Mouse (Mus musculus) MEL (cell line): ENCODE results near the gene Rec8. TPM values are rescaled to one million over a fixed set of nuclear protein-coding genes. Genes with fewer than 3 reads are reported as not detected.

Experiments used
- DNase-seq: peaks from one replicate; pipeline ENCODE4 v3.0.0; 2011; ENCODE audit warnings: low read depth, low spot score
- H3K27ac ChIP-seq: 2 replicates; pipeline ENCODE4 v1.5.1; 2012; ENCODE audit warnings: low read depth, mild to moderate bottlenecking, control low read depth, low read length, moderate library complexity; ENCODE audit not compliant: control insufficient read depth
- H3K27me3 ChIP-seq, 2 experiments: fragments of 150-350 bp in 1 of 2; sonication (generic) in 1 of 2; 2 replicates each; pipeline ENCODE4 v1.6.1; 2012; ENCODE audit warnings: low read length in 2 of 2, mild to moderate bottlenecking in 2 of 2, improper control_type of control experiment in 1 of 2, moderate library complexity in 1 of 2; ENCODE audit not compliant: insufficient read depth in 2 of 2, control insufficient read depth in 1 of 2
- H3K36me3 ChIP-seq, 2 experiments: 2 replicates each; pipeline ENCODE4 v1.6.1; 2012 to 2014; ENCODE audit warnings: low read length in 2 of 2, improper control_type of control experiment in 1 of 2, inconsistent platforms in 1 of 2, mild to moderate bottlenecking in 1 of 2; ENCODE audit not compliant: insufficient read depth in 2 of 2, control insufficient read depth in 1 of 2
- H3K4me1 ChIP-seq, 2 experiments: fragments of 150-350 bp in 1 of 2; sonication (generic) in 1 of 2; 2 replicates each; pipeline ENCODE4 v1.6.1; 2012; ENCODE audit warnings: low read length in 2 of 2, improper control_type of control experiment in 1 of 2, mild to moderate bottlenecking in 1 of 2; ENCODE audit not compliant: insufficient read depth in 2 of 2, control insufficient read depth in 1 of 2
- H3K4me3 ChIP-seq, 2 experiments: fragments of 150-350 bp in 1 of 2; sonication (generic) in 1 of 2; 2 replicates each; pipeline ENCODE4 v1.5.1; 2012; ENCODE audit warnings: low read depth in 2 of 2, low read length in 2 of 2, mild to moderate bottlenecking in 2 of 2, moderate library complexity in 2 of 2, control low read depth in 1 of 2, improper control_type of control experiment in 1 of 2; ENCODE audit not compliant: control insufficient read depth in 1 of 2, insufficient read depth in 1 of 2
- H3K79me2 ChIP-seq: 2 replicates; pipeline ENCODE4 v1.6.1; 2012; ENCODE audit warnings: mild to moderate bottlenecking, low read length, moderate library complexity; ENCODE audit not compliant: control insufficient read depth, poor library complexity, insufficient read depth
- H3K9ac ChIP-seq: 2 replicates; pipeline ENCODE4 v1.6.1; 2012; ENCODE audit warnings: low read depth, mild to moderate bottlenecking, control low read depth, low read length, moderate library complexity; ENCODE audit not compliant: control insufficient read depth, poor library complexity, severe bottlenecking
- H3K9me3 ChIP-seq: fragments of 150-350 bp; sonication (generic); replicated peaks from 2 replicates; pipeline ENCODE4 v1.6.1; 2012; ENCODE audit warnings: mild to moderate bottlenecking, low read length, improper control_type of control experiment, moderate library complexity; ENCODE audit not compliant: insufficient read depth
- CHD2 ChIP-seq: IDR thresholded peaks from 2 replicates; pipeline ENCODE4 v1.6.1; 2011; ENCODE audit warnings: low read length, improper control_type of control experiment
- E2F4 ChIP-seq: IDR thresholded peaks from 2 replicates; pipeline ENCODE4 v1.6.1; 2011; ENCODE audit warnings: low read depth, low read length, improper control_type of control experiment, borderline replicate concordance
- ELF1 ChIP-seq: IDR thresholded peaks from 2 replicates; pipeline ENCODE4 v1.6.1; 2014; ENCODE audit warnings: low read depth, mild to moderate bottlenecking, inconsistent platforms, low read length, improper control_type of control experiment, moderate library complexity
- EP300 ChIP-seq, 2 experiments: IDR thresholded peaks; 2 replicates each; pipeline ENCODE4 v1.6.1; 2011; ENCODE audit warnings: improper control_type of control experiment in 2 of 2, low read length in 2 of 2, low read depth in 1 of 2, mild to moderate bottlenecking in 1 of 2
- ETS1 ChIP-seq: IDR thresholded peaks from 2 replicates; pipeline ENCODE4 v1.6.1; 2012; ENCODE audit warnings: low read depth, mild to moderate bottlenecking, inconsistent platforms, low read length, improper control_type of control experiment, moderate library complexity
- GABPA ChIP-seq: IDR thresholded peaks from 2 replicates; pipeline ENCODE4 v1.6.1; 2012; ENCODE audit warnings: low read depth, mild to moderate bottlenecking, inconsistent platforms, low read length, improper control_type of control experiment, moderate library complexity
- JUND ChIP-seq: IDR thresholded peaks from 2 replicates; pipeline ENCODE4 v1.6.1; 2011; ENCODE audit warnings: low read depth, mild to moderate bottlenecking, improper control_type of control experiment, low read length
- KAT2A ChIP-seq: conservative IDR thresholded peaks from 2 replicates; pipeline ENCODE4 v1.6.1; 2012; ENCODE audit warnings: low read depth, low read length, improper control_type of control experiment, inconsistent platforms
- MAFK ChIP-seq: IDR thresholded peaks from 2 replicates; pipeline ENCODE4 v1.6.1; 2011; ENCODE audit warnings: low read depth, mild to moderate bottlenecking, low read length, improper control_type of control experiment, borderline replicate concordance
- MEF2A ChIP-seq: IDR thresholded peaks from 2 replicates; pipeline ENCODE4 v1.6.1; 2014; ENCODE audit warnings: low read depth, mild to moderate bottlenecking, inconsistent platforms, low read length, improper control_type of control experiment; ENCODE audit not compliant: poor library complexity, insufficient replicate concordance, severe bottlenecking; ENCODE audit errors: extremely low read depth
- MXI1 ChIP-seq: IDR thresholded peaks from 2 replicates; pipeline ENCODE4 v1.6.1; 2011; ENCODE audit warnings: mild to moderate bottlenecking, low read depth, low read length, improper control_type of control experiment
- MYC ChIP-seq: IDR thresholded peaks from 2 replicates; pipeline ENCODE4 v1.6.1; 2011; ENCODE audit warnings: low read depth, mild to moderate bottlenecking, low read length, improper control_type of control experiment, moderate library complexity
- NELFE ChIP-seq: IDR thresholded peaks from 2 replicates; pipeline ENCODE4 v1.6.1; 2011; ENCODE audit warnings: low read depth, low read length, improper control_type of control experiment
- POLR2AphosphoS5 ChIP-seq: IDR thresholded peaks from 2 replicates; pipeline ENCODE4 v1.6.1; 2012; ENCODE audit warnings: low read depth, borderline replicate concordance, mild to moderate bottlenecking, inconsistent platforms, low read length, moderate library complexity, mixed read lengths
- SIN3A ChIP-seq: IDR thresholded peaks from 2 replicates; pipeline ENCODE4 v1.6.1; 2012; ENCODE audit warnings: low read length, improper control_type of control experiment, inconsistent platforms
- TAL1 ChIP-seq: IDR thresholded peaks from 2 replicates; pipeline ENCODE4 v1.6.1; 2012; ENCODE audit warnings: mild to moderate bottlenecking, inconsistent platforms, low read length, moderate library complexity, mixed read lengths
- TBP ChIP-seq: IDR thresholded peaks from 2 replicates; pipeline ENCODE4 v1.8.0; 2011; ENCODE audit warnings: low read depth, low read length, improper control_type of control experiment
- TCF12 ChIP-seq: IDR thresholded peaks from 2 replicates; pipeline ENCODE4 v1.6.1; 2014; ENCODE audit warnings: low read depth, mild to moderate bottlenecking, inconsistent platforms, low read length, improper control_type of control experiment, moderate library complexity
- UBTF ChIP-seq: IDR thresholded peaks from 2 replicates; pipeline ENCODE4 v1.6.1; 2012; ENCODE audit warnings: low read depth, mild to moderate bottlenecking, inconsistent platforms, low read length, improper control_type of control experiment, moderate library complexity, borderline replicate concordance; ENCODE audit not compliant: insufficient read depth
- USF1 ChIP-seq: IDR thresholded peaks from 2 replicates; pipeline ENCODE4 v1.6.1; 2014; ENCODE audit warnings: low read depth, mild to moderate bottlenecking, inconsistent platforms, low read length, improper control_type of control experiment, moderate library complexity
- USF2 ChIP-seq, 2 experiments: IDR thresholded peaks; 2 replicates each; pipeline ENCODE4 v1.6.1; 2011 to 2012; ENCODE audit warnings: improper control_type of control experiment in 2 of 2, low read length in 2 of 2, borderline replicate concordance in 1 of 2, inconsistent platforms in 1 of 2, low read depth in 1 of 2, mild to moderate bottlenecking in 1 of 2; ENCODE audit not compliant: insufficient read depth in 1 of 2
- ZKSCAN1 ChIP-seq: IDR thresholded peaks from 2 replicates; pipeline ENCODE4 v1.6.1; 2012; ENCODE audit warnings: low read depth, mild to moderate bottlenecking, inconsistent platforms, low read length, improper control_type of control experiment, moderate library complexity
- ZMIZ1 ChIP-seq: IDR thresholded peaks from 2 replicates; pipeline ENCODE4 v1.6.1; 2012; ENCODE audit warnings: low read depth, mild to moderate bottlenecking, inconsistent platforms, low read length, improper control_type of control experiment, moderate library complexity
- polyA plus RNA-seq, 2 experiments: library from polyadenylated mRNA; stranded (reverse) in 1 of 2; unstranded in 1 of 2; fragments of >175 nt in 1 of 2; fragments of >200 nt in 1 of 2; gene quantifications; 2 replicates each; pipeline versions ENCODE4 v1.2.1 to v1.2.4; 2012; ENCODE audit warnings: low replicate concordance in 2 of 2, low read depth in 1 of 2; ENCODE audit not compliant: insufficient read length in 2 of 2, insufficient read depth in 1 of 2, missing spikeins in 1 of 2
- total RNA-seq: library from RNA; depleted of rRNA; stranded (reverse); fragments of 300-350 nt; gene quantifications from 2 replicates; pipeline ENCODE4 v1.2.3, GENCODE M21; 2012

Rec8 gene
- total and polyA plus RNA-seq, 3 experiments = 1.5 to 2.5 TPM; not detected in 1

GRCm38 (mm10) chr14:55656935-55657334, 39.1 kb downstream of the Rec8 start:
- DNase-seq = no peak
- Histone ChIP-seq H3K4me3 (no peak overlapping the region), H3K27me3 (no peaks in the 10 kb centered on the region)
- TF ChIP-seq USF2 (IDR thresholded peaks at IDR 0.05; ENCODE audit: borderline replicate concordance in 1 of 2, insufficient read depth in 1 of 2, low read depth in 1 of 2, low read length in 2 of 2) (no peak), ZMIZ1 (no peak), ETS1 (no peak), CHD2 (no peak), POLR2AphosphoS5 (no peak)
- TF ChIP-seq, all 39 proteins: peak for 0
- no peak overlapping the region for H3K9ac ChIP-seq
- no peaks in the 10 kb centered on the region; the same call in 1 of the 2 replicates for H3K79me2 ChIP-seq
- H3K27ac ChIP-seq = no peak overlapping the region
- peaks cover 0 to 11% of the 10 kb centered on the region in 2 experiments; a peak in 3 of 4 replicates for H3K36me3 ChIP-seq
- no peaks in the 10 kb centered on the region for H3K9me3 ChIP-seq
- H3K4me1 ChIP-seq = peaks cover 3 to 14% of the 10 kb centered on the region in 2 experiments

- Histone ChIP-seq H3K27me3 (no peaks in the 10 kb centered on the region), H3K27ac (no peak overlapping the region), H3K36me3 (peaks cover 3 to 11% of the 10 kb centered on the region in 2 experiments; a peak in 3 of 4 replicates), H3K4me3 (no peak overlapping the region), H3K79me2 (no peaks in the 10 kb centered on the region; the same call in 1 of the 2 replicates), H3K9me3 (no peaks in the 10 kb centered on the region), H3K9ac (no peak overlapping the region), H3K4me1 (peaks cover 3 to 14% of the 10 kb centered on the region in 2 experiments)
- no peak for TF ChIP-seq GABPA
- no peak for TF ChIP-seq CHD2
- TF ChIP-seq EP300 (IDR thresholded peaks at IDR 0.05; ENCODE audit: low read depth in 1 of 2, low read length in 2 of 2) = no peak
- TF ChIP-seq TCF12 = no peak
- no peak for TF ChIP-seq JUND
- no peak for TF ChIP-seq TBP
- no peak for TF ChIP-seq KAT2A
- no peak for TF ChIP-seq POLR2AphosphoS5
- no peak for DNase-seq
Measured at GRCm38 (mm10) chr14:55658011-55658410, 40.2 kb downstream of the Rec8 start.

DNA sequence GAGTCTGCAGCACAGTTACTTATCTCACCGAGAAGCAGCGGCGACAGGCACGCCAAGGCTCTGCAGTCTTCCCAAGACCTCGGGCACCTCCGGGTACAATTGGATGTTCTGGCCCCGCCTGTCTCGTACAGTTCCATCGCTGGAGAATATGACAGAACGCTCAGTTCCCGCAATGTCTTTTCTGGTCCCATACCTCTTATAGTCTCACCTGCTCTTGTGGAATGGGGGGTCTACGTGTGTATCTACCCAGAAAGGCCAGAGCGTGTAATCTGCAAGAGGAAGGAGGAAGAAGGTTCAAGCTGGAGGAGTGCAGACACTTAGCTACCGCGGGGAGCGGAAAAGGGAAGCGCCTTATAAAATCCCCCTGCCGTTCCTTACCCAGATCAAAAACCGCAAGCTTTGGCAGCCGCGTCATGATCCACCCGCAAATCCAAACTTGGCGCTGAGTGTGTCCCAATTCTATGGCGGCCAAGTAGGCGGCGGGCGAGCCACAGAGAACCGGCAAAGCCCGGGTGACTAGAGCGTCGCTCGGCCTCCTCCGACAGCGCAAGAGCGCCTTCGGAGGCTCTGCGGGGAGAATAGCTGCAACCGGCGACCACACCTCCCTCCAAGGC, 42.2 kb downstream of the Rec8 start, which contains the start of gene Mdp1:
Gene Mdp1 (minus strand): TSS at position 549 of the 614 bp plus-strand sequence.
- DNase-seq = peak; percentile 91
- H3K27me3 ChIP-seq = no peaks in the 10 kb centered on the region
- H3K27ac ChIP-seq = peak within 1 kb of the TSS; percentile 85
- peak within 1 kb of the TSS; percentile 69 to 89 for H3K4me3 ChIP-seq
- H3K9me3 ChIP-seq = no peaks in the 10 kb centered on the region
- H3K4me1 ChIP-seq = peaks cover 3 to 14% of the 10 kb centered on the region in 2 experiments
- H3K9ac ChIP-seq = peak within 1 kb of the TSS; percentile 67
- H3K36me3 ChIP-seq = peaks cover 3 to 11% of the 10 kb centered on the region in 2 experiments; a peak in 3 of 4 replicates
- H3K79me2 ChIP-seq = no peaks in the 10 kb centered on the region; the same call in 1 of the 2 replicates
- TF ChIP-seq UBTF (peak; percentile 65; the same call in 1 of the 2 replicates), ZKSCAN1 (no peak), MXI1 (peak; percentile 72), TAL1 (no peak), ELF1 (no peak), USF1 (no peak), TCF12 (peak; percentile 19; the same call in 1 of the 2 replicates), TBP (peak; percentile 52), SIN3A (peak; percentile 75), MAFK (no peak), POLR2AphosphoS5 (no peak), E2F4 (no peak), CHD2 (no peak), ETS1 (no peak; the same call in none of the 2 replicates), NELFE (peak; percentile 63), MEF2A (no peak), MYC (no peak)
